Mouse (Mus musculus): ENCODE data around the gene Gm3285.
A peak's percentile ranks its signal among the peaks of the same experiment; 100 is the strongest.

Gm3285 gene

DNA sequence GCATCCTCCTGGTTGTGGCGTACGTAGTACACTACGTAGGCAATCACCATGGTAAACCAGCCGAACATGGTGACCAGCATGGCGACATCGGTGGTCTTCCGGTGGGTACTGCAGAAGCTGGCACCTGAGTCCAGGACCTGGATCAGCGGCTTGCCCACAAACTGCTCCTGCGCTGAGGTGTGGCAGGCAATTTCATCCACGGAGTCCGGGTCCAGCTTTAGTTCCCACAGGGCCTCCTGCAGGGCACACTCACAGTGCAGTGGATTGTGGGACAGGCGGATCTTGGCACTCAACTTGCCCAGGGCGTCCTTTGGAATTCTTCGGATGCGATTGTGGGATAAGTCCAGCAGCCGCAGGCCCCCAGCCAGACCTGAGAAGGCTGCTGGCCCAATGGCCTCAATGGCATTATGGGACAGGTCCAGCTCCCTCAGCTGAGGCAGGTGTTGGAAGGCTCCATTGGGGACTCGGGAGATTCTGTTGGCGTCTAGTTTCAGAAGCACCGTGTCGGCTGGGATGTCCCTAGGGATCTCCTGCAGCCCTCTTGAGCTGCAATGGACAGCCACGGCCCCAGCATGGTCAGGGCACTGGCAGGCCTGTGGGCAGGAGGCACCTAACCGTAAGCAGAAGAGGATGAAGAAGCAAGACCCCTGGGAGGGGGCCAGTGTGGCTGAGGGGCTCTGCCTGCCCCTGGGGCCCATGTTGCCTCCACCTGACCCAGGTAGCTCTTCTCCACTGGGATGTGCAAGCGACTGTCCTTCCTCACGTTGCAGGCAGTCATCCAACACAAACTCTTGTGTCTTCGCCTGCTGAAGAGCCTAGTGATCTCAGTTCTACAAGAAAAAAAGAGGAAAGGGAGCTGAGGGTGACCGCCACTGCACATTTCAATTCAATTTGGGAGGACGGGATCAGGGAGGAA, 39.4 kb downstream of the Gm3285 start:
- no peak for DNase-seq (ENCODE audit: low spot score in 2 of 2)

DNA sequence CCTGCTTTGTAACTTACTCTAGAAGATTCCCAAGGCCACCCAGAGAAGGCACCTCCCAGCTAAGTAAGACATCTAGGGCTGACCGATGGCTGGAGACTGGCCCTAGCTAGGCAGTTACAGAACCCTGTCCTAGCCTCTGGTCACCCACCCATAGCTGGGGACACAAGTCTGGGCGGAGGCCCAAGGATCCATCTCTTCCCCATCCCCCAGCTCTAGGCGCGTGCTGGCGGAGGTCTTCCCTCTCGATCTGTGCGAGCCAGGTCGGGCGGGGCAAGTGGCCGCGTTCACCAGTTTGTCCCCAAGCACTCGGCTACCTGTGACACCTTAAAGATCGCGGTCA, 40.1 kb downstream of the Gm3285 start:
- no peak for DNase-seq (ENCODE audit: low spot score in 2 of 2)

DNA sequence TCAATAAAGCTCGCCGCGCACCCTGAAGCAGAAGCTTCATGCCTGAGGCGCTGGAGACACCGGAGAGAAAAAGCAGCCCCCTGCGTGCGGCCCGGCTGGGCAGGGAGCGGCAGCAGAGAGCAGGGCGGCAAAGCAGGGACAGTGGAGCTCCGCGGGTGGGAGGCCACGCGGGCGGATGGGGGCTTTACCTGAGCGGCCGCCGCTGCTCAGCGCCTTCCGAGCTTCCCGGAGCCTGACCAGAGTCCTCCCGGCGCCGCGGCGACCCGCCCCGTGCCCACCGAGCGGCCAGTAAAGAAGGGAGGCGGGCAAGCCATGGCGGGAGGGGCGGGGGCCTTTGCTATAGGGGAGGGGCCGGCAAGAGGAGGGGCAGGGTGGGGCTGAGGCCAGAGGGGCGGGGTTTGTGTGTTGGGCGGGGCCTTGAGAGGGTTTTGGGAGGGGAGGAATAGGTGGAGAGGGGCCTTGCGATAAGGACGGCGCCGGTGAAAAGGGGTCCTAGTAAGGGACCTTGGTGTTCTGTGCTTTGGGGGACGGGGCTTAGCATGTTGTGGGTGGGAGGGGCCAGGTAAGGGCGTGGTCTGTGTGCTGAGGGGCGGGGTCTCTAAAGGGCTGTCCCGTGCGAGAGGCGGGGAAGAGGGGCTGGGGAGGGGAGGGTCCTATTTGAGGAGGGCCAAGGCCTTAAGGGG, 40.6 kb downstream of the Gm3285 start, which contains the start of gene Lrrc3:
Lrrc3 (minus strand) TSS at position 326 of the 683 bp plus-strand sequence.
- DNase-seq (ENCODE audit: low spot score in 2 of 2): peak; percentile 18 to 68

DNA sequence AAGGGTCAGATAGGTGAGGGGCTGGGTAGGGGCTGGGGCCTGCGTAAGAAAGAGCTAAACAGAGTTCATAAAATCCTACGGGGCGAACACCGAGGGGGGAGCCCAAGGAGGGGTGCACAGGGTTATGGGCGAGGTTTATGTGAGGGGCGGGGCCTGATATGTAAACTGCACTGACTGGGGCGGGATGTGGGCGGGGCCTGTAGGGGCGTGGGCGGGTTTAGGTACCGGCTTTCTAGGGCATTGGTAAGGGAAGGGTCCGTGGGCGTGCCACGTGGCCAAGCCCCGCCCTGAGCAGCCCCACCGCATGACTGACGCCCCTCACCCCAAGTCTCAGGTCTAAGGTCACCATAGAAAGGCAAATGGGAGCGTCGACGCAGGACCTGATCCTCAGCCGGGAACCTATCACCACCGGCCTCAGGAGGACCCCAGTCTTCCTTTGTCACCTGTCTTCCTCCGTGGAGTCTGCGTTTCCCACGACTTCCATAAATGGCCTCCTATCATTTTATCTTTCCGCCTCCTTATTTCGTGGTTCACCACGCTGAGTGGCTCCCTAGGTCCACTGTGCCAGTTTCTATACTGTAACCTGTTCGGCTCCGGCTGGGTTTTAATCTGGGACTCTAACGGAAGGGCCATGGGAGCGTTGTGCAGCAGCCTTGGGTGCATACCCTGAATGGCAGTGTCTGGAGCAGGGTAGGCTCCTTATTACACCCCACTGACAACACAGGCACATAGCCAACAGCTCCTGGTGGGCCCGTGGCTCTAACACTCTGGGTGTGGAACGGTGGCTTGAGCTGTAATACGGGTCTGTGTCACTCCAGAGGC, 41.3 kb downstream of the Gm3285 start:
- no peak for DNase-seq (ENCODE audit: low spot score in 2 of 2)
